Mouse (Mus musculus) cerebellum, postnatal 25 days (tissue): ENCODE measurements around the gene Slc7a11.

ENCODE experiments used
- DNase-seq, 2 experiments: peaks; one replicate each; pipeline ENCODE4 v3.0.0; 2021; ENCODE audit warnings: mixed read lengths in 2 of 2

The Slc7a11 gene

DNA sequence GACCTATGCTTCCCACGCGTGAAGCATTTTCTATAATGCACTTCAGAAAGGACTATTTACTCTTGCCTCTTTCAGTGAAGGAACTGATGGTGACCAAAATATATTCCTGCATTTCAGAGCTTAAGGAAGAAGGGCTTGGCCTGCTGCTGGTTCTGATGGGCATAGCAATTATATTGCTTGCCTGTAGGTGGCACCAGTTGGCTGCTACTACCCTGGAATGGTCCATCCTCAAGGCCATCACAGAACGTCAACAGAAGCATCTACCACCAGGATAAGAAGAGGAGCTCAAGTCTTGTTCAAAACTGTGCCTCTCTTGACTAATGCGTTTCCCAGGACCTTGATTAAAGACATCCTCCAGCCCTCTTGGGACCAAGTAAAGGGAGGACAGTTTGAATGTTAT lies 139.3 kb downstream of the Slc7a11 start:
- DNase-seq = peak; percentile 37 to 57

DNA sequence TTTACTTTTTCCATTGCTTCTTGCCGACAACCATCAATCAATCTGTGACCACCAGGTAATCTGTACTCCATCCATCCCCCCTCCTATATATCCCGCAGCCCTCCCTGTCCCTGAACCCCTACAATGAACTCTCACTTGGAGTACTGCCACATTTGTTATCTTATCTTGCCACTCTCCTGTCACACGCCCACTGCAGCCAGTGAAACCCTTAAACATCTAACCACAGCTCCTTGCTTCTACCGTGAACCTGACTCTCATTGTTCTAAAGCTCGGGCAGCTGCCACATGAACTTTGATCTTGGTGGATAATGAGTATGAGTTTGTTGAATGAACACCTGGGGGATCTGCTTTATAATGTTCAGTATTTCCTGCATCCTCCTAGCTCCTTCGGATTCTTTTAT lies 140.8 kb downstream of the Slc7a11 start:
- no peak for DNase-seq

GRCm38 (mm10) chr3:50300952-50301303 lies 142.5 kb downstream of the Slc7a11 start:
- DNase-seq = peak; percentile 60 to 72

DNA sequence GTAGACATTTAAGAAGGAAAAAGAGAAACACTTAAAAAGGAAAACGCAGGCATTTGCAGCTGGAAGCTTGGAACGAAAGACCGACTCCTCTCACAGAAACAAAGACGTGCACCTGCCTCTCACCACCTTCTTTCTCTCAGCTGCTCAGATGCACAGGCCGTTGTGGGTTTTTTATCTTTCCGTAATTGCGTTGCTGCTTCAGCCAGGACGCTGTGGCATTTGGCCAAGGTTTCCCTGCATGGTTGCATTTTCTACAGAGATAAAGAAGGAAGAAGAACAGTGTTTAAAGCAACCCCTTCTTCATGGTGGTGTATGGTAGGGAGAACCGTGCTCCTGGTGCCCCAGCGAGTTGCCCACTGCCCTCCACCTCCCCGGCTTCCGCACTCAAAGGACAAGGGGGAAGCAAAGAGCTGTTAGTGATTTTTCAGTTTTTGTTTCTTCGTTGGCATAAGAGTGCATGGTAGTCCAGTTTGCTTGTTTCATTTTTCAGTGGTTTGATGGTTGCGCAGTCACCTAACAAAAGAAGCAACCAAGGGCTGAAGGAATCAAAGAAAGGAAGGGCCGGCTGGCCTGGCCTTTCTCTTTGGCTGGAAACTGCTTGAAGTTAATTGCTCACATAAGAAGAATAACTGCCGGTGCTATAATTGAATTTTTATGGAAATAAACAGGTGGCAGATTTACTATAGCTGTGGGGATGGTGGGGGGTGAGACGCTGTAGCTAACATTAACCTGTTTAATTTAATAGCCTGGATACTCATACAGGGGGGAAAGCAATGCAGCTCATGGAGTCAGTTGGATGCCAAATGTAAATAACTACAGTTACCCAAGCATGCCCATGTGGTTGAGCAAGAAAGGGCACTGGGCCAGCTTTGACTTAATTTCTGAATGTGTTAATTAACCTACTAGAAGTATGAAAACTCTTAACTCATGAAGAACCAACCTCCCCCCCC lies 143.1 kb downstream of the Slc7a11 start:
- DNase-seq = peak; percentile 25 to 53

DNA sequence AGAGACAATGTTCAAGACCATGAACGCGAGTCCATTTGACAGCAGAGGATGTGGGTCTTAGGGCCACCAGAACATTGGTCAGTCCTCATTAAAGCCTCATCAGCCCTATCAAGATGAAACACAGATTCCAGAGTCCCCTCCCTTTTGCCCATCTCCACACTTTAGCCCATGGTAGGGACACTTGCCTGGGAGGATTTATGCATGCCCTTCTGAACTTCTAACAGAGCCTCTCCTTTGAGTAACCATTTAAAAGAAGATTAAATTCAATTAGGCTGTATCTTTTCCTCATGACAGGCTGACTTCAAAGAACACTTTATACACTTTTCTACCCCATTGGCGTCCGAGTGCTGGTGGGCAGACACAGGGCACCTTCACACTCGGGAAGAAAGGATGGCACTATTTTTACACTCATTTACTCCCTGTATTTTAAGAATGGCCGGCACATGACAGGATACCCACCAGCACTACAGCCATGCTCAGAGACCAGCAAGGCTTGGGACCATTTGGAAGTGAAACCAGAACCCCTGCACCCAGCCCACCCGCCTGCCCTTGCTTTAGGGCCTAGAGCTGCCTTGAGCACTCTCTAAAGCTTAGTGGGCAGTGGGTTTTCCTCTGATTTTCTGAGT lies 144.9 kb downstream of the Slc7a11 start:
- DNase-seq = no peak

DNA sequence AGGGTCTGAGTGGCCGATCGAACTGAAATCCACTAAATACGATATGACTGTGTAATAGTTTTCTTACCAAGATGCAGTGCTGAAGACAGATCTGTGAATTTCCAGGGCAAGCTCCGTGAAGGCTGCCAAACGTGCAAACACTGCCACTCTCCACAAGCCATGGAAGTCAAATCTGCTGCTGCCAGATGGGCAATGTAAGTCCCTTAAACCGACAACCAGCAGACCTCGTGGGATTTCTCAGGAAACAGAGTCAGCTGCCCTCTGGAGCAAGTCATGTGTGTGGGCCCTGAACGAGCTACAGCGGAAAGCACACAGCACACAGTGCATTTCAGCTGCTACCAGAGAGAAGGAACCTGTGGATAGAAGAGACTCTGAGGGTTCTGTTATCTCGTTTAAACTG lies 146.5 kb downstream of the Slc7a11 start:
- DNase-seq = no peak

GRCm38 (mm10) chr3:50275023-50275422 lies 168.4 kb downstream of the Slc7a11 start:
- no peak for DNase-seq

DNA sequence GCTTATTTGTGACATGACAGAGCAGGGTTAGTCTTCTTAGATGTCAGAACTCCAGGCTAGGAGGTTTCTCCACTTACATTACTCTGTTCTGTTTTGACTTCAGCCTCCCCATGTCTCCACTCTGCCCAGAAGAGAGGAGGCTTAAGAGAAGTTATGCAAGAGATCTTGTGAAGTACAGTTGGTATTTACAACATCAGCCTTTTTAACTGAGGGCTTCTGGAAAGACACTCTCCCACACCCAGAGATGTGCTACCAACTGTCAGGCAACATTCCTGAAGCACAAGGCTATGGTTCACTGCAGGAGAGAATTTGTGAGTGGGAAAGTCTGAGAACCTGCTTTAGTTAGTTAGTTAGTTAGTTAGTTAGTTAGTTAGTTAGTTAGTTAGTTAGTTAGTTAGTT lies 171.2 kb downstream of the Slc7a11 start:
- DNase-seq = no peak

- DNase-seq = peak; percentile 62 to 80
Measured at GRCm38 (mm10) chr3:50269680-50270079, 173.7 kb downstream of the Slc7a11 start.

GRCm38 (mm10) chr3:50262547-50263087 lies 180.8 kb downstream of the Slc7a11 start:
- DNase-seq = no peak

DNA sequence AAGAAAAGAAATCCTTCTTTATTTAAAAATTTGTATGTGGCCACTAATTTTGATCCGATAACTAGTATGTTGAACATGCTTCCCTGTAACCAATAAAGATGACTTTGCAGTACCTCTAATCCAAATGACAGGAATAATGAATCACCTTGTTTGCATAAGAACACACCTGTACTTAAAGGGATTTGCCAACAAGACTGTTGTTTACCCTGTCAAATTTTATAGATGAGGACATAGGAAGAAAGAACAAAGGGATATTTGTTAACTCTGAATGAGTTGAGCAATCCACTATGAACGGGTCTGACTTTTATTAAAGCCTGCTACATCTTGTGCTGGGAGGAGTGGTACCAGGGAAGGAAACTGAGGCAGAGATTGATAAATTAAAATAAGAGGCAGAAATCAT lies 181.3 kb downstream of the Slc7a11 start:
- DNase-seq = no peak

DNA sequence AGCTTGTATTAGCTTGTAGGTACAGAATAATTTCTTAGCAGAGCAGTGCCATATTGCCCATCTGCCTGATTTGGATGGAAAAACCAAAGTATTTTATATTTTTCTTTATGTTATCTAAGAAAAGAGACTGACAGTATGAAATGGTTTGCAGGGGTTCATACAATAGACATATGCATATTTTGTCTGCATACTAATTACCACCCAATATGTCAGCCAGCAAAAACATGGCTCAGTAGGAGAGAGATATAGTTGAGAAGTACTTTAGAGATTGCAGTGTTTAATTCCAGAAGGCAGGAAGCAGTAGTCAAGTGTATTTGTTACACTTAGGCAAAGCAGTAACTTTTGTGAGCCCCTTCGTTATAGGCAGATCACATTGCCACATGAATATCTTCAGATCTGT lies 182.7 kb downstream of the Slc7a11 start:
- no peak for DNase-seq

DNA sequence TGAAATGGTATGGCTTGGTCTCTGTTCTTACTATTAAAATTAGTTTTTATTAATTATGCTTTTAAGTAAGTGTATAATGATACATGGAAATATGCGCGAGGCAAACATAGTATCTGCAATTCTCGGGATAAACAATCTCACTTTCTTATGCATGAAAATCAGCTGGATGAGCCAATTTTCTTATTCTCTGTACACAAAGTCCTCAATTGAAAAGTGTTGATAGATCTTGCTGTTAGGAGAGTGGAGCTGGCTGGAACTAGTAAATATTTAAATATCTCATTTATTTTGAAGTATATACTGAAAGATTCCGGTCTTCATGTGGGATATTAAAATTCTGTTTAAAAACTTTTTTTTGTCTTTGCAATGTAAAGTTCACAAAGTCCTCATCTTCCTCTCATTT lies 184.6 kb downstream of the Slc7a11 start:
- DNase-seq = no peak

DNA sequence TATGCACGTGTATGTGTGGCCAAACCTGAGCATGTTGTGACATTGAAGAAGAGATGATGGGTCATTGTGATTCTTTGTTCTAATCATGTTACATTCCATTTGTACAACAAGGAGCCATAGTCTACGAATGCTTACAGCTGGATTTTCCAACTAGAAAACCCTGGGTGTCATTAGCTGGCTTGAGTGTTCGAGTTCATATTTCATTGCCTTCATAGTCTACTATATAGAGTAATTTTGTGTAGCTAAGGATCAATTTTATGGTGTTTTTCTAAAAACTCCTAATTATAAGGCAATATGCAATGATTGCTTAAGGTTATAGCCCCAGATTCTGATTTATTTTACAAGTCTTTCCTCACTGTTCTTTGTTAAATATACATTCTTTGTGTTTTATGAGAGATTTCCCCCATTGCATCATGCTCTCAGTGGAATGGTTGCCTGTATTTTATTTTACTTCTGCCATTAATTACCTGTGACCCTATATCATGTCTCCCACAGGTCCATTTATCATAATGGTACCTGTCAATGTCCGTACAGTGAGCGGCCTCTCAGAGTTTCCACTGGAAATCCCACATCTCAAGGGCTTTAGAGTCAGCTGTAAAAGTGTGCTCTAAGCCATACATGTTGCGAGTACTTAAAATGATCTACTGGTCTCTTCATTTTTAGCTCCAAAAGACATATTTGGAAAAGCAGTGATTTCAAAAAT lies 193.7 kb downstream of the Slc7a11 start:
- DNase-seq = no peak

DNA sequence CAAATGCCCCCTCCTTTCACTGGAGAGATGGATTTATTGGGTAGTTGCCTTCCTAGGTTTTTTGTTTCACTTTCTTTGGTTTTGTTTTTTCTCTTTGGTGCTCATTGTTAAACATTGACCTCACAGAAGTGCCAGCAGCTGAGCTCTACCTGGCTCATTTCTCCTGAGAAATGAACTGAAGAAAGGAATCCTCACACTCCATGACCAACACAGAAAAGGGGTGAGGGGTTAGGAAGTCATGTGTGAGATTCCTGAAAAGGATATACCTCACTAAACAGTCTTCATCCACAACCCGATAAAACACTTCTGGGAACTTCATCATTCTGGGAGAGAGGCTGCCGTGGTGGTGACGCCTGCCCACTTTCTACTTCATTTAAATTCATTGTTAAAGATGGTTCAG lies 207.4 kb downstream of the Slc7a11 start:
- no peak for DNase-seq

DNA sequence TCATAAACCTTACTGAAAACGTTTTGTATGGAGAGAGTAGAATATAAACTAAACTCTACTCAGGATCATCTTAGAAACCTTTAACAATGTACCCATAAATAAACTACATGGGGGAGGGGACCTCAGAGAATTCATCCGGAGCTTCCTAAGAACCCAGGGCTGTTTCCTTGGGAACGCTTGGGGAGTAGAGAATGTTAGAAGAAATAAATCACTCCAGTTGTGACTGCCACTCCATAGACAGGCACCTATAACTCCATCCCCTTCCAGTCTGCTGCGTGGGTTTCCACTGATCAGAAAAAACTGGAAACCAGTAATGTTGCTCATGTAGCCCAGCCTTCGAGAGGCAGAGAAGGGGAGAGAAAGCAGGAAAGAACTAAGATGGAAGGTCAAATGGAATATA lies 210.3 kb downstream of the Slc7a11 start:
- no peak for DNase-seq

DNA sequence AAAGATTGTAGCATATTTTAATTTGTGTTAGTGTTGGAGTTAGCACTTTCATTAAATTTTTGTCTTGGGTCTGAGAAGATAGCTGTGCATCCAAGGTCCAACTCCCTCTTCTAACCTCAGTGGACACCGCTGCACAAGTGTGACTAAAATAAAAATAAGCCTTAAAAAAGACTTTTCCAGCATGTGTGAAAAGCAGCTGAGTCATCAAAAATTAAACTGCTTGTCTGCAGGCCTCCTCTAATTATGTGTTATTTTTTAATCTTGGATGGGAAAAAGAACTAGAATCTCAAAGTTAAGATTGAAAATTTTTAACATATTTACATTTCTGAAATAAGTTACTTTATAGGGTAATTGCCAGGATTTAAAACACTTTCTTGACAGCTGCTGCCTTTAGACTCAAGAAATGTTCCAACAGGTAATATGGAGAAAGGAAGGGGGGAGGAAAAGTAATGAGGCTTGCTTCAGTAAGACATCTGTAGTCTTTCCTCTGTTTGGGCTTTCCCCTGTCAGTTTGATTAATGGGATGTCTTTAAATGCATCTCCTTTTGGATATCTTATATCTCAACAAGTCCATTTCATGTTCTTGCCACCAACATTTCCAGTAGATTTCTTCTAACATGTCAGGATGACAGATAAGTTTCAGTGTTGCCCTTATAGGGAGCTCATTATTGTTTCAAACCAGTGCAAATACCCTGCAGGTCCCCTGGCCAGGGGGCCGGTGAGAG lies 218.9 kb downstream of the Slc7a11 start:
- DNase-seq = no peak

- DNase-seq = no peak
Measured at GRCm38 (mm10) chr3:50220454-50220853, 223.0 kb downstream of the Slc7a11 start.

GRCm38 (mm10) chr3:50186369-50186768 lies 257.0 kb downstream of the Slc7a11 start:
- DNase-seq = no peak

- DNase-seq = no peak
Measured at GRCm38 (mm10) chr3:50185879-50186278, 257.5 kb downstream of the Slc7a11 start.

DNA sequence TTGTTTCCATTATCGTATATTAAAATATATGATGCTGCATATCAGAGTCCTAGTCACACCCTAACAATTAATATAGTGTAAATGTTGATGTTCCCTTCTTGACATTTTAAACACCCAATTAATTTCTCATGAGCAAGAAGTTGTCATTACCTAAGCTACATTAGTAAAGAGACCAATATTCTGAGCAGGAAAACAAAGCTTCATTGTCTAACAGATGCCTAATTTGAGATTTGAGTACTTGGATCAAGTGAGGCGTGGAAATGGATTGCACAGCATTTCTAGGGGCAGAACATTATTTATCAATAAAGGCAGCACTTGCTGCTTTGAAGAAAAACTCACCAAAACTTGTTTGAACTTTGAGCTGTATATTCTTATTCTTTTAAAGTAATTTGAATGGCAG lies 282.7 kb downstream of the Slc7a11 start:
- no peak for DNase-seq

DNA sequence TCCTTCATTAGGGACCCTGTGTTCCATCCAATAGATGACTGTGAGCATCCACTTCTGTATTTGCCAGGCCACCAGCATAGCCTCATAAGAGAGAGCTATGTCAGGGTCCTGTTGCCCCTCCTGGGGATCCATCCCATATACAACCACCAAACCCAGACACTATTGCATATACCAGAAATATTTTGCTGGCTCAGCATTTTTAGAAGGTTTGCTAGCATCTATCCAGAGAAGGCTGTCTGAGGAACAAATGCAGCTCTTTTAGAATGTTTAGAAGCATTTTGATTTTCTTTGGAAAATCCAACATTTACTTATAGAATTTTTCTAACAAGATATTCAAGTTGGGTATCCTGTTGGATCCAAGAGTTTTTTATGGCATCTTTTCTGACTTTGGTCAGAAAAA lies 299.3 kb downstream of the Slc7a11 start:
- DNase-seq = no peak

DNA sequence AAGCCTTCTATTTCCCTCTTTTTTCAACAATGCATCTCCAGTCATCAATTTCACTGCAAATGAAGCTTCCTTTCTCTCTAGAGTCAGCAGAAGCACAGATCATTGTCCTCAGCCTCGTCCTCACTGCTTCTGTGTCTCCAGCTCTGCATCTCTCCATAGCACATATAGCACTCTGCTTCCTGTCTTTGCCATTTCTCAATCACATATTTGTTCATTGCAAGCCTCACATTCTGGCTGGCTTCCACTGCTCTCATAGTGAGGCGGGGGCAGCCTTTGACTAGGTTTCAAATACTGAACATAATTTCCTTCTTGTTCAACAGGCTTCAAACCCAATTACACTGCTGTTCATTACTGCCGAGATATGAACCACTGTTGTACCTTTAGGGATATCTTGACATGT lies 305.1 kb downstream of the Slc7a11 start:
- no peak for DNase-seq
